Mouse (Mus musculus) heart, postnatal 10 days (tissue): Measurements from ENCODE around the gene Hnrnpll. TPM values are rescaled to one million over a fixed set of nuclear protein-coding genes. Genes with fewer than 3 reads are reported as not detected.
"Not testable (repeated sequence)": the region's sequence is repeated elsewhere in the genome, so short reads cannot be mapped to it uniquely, and the experiment has no call there.

ENCODE experiments used
- DNase-seq, 2 experiments: peaks; one replicate each; pipeline ENCODE4 v3.0.0; 2021
- intact Hi-C: fragments of 180-260 bp; cut with DNase I; formaldehyde crosslinking; loops from one replicate; pipeline ENCODE4 v1.15.1; 2025
- total RNA-seq, 2 experiments: library from RNA; stranded (reverse); gene quantifications; 2 replicates each; pipeline ENCODE4 v1.2.3; 2021

Hnrnpll gene
- total RNA-seq, 2 experiments from 2014 or later: 36.3 to 37.8 TPM

DNA sequence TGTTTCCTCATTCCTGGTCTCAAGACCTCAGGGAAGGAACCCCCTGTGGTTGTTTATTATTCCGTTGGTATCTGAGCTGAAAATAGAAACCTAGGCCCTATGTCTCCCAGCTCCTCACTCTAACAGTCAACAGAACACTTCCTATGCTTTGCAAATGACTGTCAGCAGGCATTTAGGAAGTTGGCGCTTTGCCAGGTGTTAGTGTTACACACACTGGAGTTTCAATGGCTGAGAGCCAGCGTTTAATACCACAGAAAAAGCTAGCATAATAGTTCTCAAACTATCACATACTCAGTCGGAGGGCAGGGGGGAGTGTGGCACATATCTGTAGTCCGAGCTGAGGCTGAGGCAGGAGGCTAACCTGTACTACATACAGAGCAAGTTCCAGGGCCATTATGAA lies 53.3 kb downstream of the Hnrnpll start:
- intact Hi-C loops: loop anchor here (5.0 to 10.0 kb wide), 2 partner anchors 114 to 252 kb away; partner anchors contain the start of gene Atl2

DNA sequence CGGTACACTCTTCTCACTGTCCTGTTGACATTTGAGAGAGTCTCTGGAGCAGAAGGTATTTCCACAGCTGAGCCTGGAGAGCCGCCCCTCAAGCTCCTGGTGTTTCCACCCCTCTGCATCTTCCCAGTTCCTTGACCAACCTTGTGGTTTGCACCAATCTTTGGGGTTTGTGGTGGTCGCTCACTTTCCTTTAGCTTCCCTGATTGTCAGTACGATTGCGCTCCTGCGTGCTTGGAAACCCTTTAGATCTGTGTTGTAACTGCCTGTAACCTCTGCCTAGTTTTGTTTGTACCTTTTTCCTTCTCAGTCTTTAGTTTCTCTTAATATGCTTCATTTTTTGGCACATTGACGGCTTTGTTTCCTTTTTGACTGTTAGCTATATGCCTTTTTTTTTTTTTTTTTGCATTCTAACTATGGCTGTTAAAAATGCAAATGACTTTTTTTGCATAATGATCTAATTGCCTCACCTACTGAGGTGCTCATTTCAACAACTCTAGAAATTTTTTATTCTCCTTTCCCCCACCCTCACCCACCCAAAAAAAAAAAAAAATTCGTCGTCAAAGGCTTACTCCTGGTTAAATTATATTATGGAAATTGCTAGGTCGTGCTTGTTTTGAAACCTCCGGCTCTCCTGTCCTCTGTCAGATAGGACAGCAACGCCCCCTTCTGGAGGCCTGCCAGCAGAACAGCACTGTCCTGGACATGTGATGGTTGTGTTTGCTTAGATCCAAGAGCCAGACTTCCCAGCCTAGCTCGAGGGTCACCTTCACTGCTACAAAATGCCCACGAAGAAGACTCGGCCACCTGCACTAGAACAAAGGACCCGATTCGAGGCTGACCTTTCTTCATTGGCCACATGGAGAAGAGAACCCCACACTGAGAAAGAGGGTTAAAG lies 57.5 kb downstream of the Hnrnpll start:
- intact Hi-C loops: loop anchor here (2.0 to 10.0 kb wide), 3 partner anchors 110 to 247 kb away; partner anchors contain the start of gene Atl2
- DNase-seq: peak; percentile 84 to 86

More for the DNA sequence above, 53.3 kb downstream of the Hnrnpll start:
- peak; percentile 58 to 73 for DNase-seq

DNA sequence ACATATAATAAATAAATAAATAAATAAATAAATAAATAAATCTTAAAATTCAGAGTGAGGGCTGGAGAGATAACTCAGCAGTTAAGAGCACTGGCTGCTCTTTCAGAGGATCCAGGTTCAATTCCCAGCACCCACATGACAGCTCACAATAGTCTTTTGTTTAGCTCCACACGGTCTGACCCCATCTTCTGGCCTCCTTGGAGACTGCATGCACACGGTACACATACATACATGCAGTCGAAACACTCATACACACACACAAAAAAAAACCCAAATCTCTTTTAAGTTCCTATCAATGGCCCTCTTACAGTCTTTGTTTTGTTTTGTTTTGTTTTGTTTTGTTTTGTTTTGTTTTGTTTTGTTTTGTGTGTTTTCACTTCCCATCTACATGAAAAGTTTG lies 58.3 kb downstream of the Hnrnpll start:
- not testable (repeated sequence) for DNase-seq
- intact Hi-C loops: loop anchor here (2.0 to 10.0 kb wide), 2 partner anchors 109 to 141 kb away; partner anchors contain the start of gene Atl2

DNA sequence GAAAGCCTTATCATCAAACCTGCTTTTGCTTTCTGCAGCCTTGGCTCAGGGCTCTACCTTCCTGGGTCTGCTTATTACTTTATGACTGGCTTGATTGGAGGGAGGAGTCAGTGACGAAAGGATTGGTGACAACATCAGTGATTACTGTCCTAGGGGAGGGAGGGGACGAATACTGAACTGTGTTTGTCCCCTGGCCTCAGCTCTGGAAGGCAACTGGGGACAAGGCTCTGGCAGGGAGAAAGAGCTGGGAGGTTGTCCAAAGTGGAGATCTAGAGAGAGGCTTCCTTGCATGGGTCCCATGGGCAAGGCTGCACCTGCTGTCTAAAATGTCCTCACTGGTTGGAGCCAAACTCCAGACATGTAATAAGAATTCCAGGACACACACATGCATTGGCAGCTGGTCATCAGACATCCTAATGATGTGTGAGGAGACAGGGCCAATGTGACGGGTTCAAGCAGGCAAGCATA lies 59.7 kb downstream of the Hnrnpll start:
- DNase-seq: peak; percentile 74 to 79
- intact Hi-C loops: loop anchor here (10.0 kb wide), 1 partner anchor 108 kb away; the partner anchor contains the start of gene Atl2

DNA sequence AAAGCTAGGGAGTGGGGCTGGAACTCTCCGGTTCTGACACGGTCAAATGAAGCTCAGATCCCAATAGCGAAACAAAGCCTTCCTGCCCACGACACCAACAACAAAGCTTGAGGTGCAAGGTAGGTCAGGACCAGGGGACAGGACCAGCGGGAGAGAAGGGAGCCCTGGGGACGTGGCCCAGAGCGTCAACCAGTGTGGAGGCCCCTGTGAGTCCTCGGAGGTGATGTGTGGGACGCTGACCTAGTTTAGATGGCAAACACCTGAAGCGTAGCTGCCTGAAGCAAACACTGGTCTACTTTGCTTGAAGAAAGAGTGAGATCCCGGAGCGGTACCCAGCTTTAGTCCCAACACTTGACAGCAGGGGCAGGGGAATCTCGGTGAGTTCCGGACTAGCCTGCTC lies 62.5 kb downstream of the Hnrnpll start:
- DNase-seq: no peak
- intact Hi-C loops: loop anchor here (10.0 kb wide), 1 partner anchor 105 kb away; the partner anchor contains the start of gene Atl2

DNA sequence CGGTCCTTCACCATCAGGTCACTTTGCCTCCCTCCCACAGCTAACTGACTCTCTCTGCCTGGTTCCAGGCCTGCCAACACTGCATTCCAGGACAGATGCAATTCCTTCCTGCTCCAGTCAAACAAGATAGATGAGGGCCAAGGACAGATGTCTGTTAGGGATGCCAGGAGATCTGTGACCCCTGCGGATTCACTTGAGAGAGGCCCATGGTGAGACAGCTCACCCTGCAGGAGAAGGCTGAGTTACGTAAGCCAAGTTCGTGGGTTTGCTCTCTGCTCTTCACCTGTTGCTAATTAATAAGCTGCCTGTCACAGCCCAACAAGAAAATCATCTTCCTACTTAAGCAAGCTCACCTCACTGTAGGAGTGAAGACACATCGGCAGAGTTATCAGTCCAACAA lies 63.1 kb downstream of the Hnrnpll start:
- peak in 1 of 2 experiments; percentile 33 for DNase-seq
- intact Hi-C loops: no loop called here

DNA sequence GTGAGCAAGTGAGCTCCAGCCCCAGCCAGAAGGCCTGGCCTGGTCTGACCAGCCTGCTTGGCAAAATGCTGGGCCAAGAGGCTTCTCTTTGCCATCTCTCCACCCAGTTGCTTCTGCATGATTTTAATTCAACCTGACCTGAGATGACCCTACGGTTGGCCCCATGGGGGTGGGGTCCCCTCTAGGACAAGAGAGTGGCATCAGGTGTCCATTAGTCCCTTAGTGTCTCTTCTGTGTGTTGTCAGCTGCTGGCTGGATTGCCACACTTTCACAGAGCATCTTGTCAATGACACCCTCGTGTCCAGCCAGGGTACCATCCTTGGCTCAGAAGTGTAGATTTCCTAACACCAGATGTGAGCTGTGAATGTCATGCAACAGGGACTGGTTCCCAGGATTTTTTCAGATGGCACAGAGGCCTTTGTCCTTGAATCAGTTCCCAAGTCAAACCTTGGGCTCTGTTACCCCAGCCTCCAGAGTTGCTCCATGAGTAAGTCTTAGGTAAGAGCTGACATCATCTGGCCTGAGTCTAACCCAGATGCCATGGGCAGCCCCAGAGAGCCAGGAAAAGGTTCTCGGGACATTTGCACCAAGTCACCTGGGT lies 66.9 kb downstream of the Hnrnpll start:
- peak in 1 of 2 experiments; percentile 23 for DNase-seq
- intact Hi-C loops: no loop called here

DNA sequence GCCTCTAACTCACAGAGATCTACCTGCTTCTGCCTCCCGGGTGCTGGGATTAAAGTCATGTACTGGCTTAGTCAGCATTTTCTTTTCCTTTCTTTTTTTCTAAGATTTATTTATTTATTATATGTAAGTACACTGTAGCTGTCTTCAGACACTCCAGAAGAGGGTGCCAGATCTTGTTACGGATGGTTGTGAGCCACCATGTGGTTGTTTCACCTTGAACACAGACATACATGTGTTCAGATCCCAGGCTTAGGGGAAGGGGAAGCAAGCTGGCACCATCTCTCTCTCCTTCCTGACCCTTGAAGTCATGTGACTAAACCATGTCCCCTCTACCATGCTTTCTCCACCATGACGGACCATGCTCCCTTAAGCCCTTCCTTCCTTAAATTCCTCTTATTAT lies 70.0 kb downstream of the Hnrnpll start:
- no peak for DNase-seq
- intact Hi-C loops: no loop called here

DNA sequence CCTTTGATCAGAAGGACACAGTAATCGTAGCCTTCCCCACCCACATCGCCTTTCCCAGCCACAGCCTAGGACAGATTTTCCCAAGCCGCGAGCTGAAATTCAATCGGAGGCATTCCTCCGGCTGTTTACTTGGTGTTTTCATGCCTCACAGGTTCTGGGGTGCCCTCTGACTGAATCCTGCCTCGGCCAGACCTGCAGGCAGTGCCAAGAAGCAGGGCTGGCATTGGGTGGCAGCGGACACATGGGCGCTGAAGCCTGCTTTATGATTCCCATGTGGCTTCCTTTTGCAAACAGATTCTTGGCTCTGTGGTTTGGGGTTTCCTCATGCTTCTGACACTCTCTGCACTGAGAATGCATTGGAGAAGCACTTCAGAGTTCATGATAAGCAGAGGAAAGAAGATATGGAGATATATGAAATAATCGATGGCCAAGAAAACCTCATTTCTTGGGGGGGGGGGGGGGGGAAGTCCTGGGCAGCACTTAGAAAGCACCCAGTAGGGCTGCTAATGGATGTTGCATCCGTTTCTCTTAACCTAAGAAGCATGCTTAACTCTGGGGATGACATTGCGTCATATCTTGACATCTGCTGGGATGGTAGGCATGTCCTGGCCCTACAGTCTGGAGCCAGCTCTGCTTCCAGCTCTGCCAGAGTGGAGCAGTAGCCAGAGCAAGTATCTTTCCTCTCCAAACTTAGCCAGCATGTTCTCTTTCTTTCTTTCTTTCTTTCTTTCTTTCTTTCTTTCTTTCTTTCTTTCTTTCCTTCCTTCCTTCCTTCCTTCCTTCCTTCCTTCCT lies 70.8 kb downstream of the Hnrnpll start:
- intact Hi-C loops: no loop called here
- DNase-seq: no peak

DNA sequence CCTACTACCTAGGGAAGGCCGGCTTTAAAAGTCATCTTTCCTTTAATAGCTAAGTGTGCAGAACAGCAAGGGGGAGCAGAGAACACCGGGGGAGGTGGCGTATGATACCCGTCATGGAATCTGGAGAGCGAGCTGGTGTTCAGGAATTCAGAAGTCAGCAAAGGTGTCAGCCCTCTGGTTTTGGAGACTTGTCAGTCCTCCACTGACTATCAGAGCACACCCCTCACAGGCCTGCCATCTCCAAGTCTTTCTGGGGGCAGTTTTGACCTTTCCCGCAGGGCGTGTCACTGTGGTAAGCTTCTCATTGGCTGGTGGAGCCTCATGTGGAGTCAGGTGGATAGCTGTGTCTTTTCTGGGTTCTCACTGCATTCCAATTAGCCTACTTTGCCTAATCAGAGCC lies 72.0 kb downstream of the Hnrnpll start:
- no peak for DNase-seq
- intact Hi-C loops: no loop called here

DNA sequence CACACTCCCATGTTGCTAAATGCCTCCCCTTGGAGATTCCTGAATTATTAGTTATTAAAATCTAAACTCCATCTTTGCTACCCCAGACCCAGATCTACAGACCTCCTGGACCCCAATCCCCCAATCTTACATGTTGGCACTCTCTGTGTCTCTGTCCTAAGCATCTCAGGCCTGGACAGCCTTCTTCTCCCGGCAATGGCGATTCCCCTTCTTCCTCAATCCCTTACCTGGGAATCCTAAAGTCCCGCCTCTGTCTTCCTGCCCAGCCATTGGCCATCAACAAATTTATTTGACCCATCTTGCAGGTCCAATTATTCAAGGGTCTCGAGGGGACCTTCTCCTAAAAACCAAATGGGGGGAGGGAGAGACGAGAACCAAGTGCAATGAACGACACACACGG lies 77.7 kb downstream of the Hnrnpll start:
- intact Hi-C loops: no loop called here
- DNase-seq: no peak

DNA sequence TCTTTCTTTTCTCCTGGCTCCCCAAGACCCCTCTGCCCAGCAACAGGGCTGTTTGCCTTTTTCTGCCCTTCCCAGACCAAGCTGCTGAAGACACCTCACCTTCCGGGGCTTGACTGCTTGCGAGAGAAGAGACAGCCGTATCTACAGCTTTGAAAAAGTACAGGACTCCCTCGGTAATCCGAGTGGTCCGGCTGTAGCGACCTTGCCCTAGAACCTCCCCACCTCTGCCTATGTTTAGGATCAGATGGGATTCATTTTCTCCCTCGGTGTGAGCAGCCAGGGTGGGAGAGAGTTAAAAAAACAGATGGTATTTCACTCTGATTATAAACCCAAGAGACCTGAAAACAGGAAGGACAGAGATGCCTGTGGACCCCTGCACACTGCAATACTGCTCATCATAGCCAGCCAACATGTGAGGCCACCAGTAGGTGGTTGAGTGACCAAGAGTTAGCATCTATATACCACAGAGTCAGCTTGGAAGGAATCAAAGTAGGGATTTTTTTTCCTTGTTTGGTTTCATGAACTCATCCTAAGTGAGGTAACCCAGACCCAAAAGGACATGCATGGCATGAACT lies 79.1 kb downstream of the Hnrnpll start:
- DNase-seq: no peak
- intact Hi-C loops: no loop called here

DNA sequence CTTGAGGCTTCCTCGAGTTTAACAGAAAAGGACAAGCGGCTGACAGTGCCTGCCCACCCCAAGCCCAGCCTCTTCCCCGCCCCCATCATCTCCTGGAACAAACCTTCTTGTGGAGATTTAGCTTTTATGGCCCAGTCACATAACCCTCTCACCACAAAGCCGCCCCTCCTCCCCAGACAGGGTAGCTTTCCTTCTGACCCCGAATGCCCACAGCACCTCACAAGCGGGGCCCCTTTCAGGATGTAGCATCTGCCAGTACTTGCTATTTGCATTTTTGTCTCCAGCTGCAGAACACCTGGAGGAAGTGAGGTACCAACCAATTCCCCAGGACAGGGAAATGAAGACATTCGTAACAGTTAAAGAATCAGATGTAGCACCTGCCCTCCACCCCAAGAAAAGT lies 79.6 kb downstream of the Hnrnpll start:
- no peak for DNase-seq
- intact Hi-C loops: no loop called here

DNA sequence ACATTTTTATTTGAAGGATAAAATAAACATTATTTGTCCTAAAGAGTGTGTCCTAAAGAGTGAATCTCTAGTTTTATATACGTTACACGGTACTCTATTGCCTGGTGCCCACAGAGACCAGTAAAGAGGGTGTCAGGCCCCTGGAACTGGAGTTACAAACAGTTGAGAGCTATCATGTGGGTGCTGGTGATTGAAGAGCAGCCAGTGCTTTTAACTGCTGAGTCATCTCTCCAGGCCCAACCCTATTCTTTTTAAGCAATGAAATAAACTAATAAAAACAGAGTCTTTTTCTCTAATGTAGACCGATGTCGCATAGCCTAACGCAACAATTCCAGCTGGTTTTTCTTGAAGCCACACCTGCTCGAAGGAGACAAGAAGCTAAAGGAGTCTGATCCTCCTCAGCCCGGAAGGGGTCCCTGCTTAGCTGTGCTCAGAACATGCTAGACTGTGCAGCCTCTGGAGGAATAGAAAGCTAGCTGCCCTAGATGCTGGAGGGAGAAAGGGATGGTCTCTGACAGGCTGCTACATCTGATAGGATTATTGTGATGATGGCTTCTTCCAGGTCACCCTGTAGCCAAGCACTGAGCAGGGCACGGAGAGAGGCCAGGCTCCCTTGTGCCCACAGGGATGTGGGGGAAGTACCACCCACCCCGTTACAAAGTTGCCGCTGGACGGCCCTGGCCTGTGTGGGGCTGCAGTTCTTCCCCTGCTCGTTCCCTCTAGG lies 80.2 kb downstream of the Hnrnpll start:
- DNase-seq: no peak
- intact Hi-C loops: no loop called here

DNA sequence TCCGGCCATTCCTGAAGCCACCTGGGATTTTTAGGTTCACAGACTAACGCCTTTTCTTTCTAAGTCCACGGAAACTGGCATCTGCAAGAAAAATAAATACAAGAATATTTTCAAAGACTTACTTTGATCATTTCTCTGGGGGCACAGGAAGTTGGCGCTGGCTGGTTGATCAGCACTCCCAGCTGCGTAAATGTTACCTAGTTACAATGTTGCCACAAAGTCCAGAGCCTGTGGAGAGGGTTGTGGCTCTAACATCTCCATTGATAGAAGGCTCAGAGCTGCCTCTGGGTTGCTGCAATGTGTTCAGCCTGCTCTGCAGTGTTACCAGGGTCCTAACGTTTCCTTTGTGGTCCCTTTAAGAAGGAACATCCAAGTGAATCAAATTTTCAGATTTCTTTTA lies 80.8 kb downstream of the Hnrnpll start:
- intact Hi-C loops: no loop called here
- no peak for DNase-seq

DNA sequence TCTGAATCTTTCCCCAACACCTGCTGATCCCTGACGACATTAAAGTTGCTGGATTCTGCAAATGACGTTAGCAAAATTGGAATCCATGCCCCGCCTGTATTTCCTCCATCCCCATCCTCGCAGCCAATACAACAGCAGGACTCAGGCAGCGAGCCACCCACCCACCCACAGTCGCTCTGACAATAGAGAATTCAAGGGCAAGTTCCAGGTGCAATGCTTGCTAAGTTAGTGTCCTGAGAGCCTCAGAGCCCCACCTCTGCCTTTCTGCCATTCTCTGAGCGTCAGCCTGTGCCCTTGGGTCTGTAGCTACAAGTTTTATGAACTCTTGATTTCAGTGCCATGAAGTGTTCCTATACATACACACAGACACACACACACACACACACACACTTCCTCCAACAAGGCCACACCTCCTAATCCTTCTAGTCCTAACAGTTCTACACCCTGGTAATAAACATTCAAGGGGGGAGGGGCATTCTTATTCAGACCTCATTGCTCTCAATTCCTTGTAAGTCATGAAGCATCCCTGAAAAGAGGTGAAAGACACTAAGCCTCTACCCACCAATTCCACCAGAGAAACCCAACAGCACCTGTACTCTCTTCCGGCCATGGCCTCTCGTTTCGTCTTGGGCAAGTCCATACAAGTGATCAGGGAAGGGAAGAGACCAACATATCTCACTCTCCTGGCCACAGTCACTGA lies 81.6 kb downstream of the Hnrnpll start:
- no peak for DNase-seq
- intact Hi-C loops: no loop called here
